Mouse (Mus musculus) adrenal gland, postnatal 10 days (tissue): ENCODE measurements around the gene Pkig. TPM values are rescaled to one million over a fixed set of nuclear protein-coding genes. Genes with fewer than 3 reads are reported as not detected.
"Not testable (repeated sequence)": the region's sequence is repeated elsewhere in the genome, so short reads cannot be mapped to it uniquely, and the experiment has no call there.

Source experiments
- DNase-seq: peaks from one replicate; pipeline ENCODE4 v3.0.0; 2021; ENCODE audit warnings: mixed read lengths
- long read RNA-seq, 2 experiments: library from polyadenylated mRNA; stranded (forward); transcript quantifications; one replicate each; pipeline ENCODE4 v2.0.0; 2021
- total RNA-seq, 2 experiments: library from RNA; stranded (reverse); gene quantifications; 2 replicates each; pipeline ENCODE4 v1.2.3; 2021

The Pkig gene
- 10 to 100 TPM; 46.9 to 60.8 TPM for total RNA-seq
- long read RNA-seq, experiment 1, transcript Pkig-201 (4 exons, 1,036 nt), result major isoform, 73 of 127 reads
- long read RNA-seq, experiment 1, transcript Pkig-202 (5 exons, 640 nt), result minor isoform, 6 of 127 reads
- long read RNA-seq, experiment 1, transcript Pkig-204 (4 exons, 762 nt), result minor isoform, 6 of 127 reads
- long read RNA-seq, experiment 1, transcript Pkig-209 (3 exons, 983 nt), result minor isoform, 18 of 127 reads
- long read RNA-seq, experiment 1, partial matches to known transcripts, result 10 of 127 reads
- long read RNA-seq, experiment 1, other reads (novel, unspliced or antisense), result 12 of 127 reads
- long read RNA-seq, experiment 2, transcript Pkig-209 (3 exons, 983 nt), result minor isoform, 8 of 80 reads
- long read RNA-seq, experiment 2, transcript Pkig-201 (4 exons, 1,036 nt), result major isoform, 52 of 80 reads
- long read RNA-seq, experiment 2, partial matches to known transcripts, result 8 of 80 reads
- long read RNA-seq, experiment 2, other reads (novel, unspliced or antisense), result 6 of 80 reads

DNA sequence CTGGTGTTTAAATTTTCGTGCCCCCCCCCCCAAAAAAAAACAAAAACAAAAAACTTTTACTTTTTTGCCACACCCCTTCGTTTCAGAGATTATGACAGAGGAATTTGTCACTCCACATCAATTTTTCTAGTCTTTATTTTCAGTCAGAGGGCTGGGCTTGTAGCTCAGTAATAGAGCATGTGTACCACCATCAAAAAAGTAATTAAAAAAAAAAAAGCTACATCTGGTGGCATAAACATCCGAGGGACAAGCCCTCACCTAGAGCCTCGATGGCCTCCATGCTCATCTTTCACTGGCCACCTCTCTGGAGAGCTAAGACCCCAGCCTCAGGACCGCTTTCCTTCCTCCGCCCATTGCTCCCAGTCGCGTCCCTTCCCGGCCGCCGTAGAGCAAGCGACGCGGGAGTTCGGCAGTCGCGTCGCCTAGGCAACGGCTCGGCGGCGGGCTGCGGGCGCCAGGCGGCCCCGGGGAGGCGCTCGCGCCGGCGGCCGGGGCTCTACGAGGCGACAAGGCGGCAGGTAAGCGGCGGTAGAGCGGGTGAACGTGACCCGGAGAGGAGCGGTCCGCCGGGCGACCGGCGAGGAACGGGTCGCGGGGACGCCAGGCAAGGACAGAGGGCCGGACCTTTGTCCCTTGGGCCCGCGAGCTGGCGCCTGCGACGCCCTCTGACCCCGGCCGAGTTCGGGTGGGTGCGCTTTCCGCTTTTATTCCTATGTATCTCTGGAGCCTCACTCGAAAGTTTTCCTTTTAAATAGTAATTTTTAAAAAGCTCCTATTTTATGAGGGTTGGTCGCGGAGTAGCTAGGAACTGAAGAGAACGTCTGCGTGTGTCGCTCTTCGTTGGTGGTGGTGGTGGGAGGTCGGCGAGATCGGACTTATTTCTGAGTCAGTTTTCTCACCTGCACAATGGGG lies at the start of gene Pkig:
Pkig (plus strand) TSS at position 412 of the 912 bp plus-strand sequence.
- peak; percentile 93 for DNase-seq

- peak; percentile 63 for DNase-seq
These were observed 48.8 kb upstream of the Pkig start for GRCm38 (mm10) chr2:163609281-163609975.

DNA sequence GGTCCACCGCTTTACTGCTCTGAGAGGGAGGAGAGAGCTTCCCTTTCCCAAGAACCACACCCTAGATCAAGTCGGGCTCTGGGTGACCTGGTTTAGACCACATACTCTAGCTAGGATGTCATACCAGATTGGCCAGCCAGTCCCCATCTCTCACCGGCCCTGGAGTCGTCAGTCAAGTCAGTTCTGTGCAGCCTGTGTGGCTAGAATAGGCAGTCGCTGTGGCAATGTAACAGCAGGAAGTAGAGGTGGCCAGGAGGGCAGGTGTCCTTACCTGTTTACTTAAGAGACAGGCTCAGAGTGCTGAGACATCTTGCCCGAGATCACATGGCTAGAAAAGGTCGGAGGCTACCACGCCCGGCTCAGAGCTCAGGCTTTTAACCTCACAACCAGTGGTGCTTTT lies 47.0 kb upstream of the Pkig start:
- DNase-seq, result no peak

GRCm38 (mm10) chr2:163613206-163613605 lies 45.0 kb upstream of the Pkig start:
- no peak for DNase-seq

DNA sequence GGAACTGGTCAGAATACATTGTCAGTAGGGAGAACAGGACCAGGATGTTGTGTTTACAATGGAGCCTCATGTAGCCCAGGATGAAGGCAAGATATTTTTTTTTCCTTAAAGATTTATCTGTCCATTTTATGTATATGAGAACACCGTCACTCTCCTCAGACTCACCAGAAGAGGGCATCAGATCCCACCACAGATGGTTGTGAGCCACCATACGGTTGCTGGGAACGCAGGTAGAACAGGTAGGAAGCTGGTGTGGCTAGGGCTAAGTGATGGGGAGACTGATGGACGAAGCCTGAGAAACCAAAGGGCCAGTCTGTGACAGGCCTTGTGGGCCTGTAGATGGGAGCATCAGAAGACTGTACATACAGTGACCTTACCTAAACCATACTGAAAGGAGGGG lies 44.2 kb upstream of the Pkig start:
- no peak for DNase-seq

DNA sequence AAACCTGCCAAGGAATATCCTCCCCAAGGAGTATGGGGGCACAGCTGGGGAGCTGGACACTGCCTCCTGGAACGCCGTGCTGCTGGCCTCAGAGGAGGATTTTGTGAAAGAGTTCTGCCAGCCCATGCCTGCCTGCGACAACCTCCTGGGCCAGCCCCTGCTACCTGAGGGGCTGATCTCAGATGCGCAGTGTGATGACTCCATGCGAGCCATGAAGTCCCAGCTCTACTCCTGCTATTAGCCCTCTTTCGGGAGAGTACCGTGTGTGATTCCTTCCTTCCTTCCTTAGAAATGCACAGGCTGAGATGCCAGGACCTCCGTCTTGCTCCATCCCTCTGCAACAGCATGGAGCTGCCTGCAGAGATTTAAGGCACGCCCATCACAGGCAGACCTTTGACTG lies 42.8 kb upstream of the Pkig start:
- no peak for DNase-seq

DNA sequence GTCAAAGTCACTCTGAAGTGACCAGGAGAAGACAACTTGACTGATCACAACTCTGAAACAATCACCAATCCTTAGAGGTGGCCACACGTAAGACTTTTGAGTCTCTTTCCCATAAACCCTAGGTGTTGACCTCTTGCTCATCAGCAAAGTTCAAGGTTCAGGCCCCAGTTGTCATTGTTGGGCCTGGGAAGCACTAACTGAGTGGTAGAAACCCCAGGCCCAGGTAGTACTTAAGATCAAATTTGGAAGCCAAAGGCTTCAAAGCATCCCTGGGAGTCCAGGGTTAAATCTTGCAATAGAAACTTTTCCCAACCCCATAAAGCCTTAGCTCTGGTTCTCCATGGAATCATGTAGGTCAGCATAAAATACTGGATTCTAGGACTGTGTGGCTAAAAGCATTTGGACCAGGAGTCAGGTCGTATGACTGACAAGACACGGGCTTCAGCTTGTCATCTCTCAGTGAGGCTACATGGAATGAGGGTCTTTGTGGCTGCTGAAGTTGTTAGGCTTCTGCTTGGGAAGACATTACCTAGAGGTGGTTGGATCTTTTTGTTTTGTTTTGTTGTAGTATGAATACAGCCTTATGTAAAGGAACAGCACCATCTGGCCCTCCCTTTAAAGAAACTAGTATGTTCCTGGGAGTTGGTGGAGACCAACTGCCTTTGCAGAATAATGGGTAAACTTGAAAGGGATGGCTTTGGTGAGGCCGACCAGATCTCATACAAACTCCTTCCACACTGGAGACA lies 42.1 kb upstream of the Pkig start:
- DNase-seq, result no peak

GRCm38 (mm10) chr2:163616652-163617227 lies 41.4 kb upstream of the Pkig start:
- no peak for DNase-seq

DNA sequence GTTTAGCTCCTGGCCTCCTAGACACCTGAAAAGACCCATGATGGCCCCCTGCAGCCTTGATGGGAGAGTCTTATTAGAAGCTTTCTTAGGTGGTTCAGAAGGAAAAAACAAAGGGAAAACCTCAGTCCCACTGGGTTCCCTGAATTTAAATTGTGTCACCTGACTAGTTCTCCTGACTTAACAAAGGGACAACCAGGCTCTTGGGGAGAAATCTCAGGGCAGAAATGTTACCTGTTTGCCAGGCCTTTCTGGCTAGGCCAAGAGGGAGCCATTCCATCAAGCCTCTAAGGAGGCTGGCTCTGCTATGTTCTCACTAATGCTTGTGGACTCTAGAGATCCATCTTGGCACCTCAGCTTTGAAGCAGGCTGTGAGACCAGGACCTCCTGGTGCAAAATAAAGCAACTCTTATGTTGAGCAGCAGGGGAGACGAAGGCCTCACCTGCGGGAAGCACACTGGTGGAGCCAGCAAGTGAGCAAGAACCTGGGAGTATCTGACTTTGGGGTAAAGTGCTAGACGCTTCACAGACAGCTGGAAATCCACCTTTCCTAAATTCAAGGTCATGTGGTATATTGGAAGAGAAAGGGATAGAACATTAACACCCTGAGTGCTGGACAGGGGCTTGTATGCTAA lies 40.8 kb upstream of the Pkig start:
- no peak for DNase-seq

DNA sequence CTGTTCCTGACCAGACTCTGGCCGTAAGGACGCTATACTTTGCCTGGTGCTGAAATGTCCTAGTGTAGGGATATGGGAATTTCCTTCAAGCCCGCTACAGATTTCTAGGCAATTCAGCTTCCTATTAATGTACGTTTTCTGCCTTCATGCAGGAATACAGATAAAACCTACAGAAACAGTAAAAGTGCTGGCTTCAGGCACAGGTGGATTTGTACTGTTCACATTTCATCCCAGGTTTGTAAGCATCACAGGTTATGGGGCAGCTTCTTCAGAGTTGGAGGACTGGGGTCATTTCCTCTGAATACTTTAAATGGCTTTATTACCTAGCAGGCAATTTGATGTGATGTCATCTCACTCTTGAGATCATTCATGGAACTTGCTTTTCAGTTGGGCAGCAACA lies 40.3 kb upstream of the Pkig start:
- DNase-seq, result no peak

DNA sequence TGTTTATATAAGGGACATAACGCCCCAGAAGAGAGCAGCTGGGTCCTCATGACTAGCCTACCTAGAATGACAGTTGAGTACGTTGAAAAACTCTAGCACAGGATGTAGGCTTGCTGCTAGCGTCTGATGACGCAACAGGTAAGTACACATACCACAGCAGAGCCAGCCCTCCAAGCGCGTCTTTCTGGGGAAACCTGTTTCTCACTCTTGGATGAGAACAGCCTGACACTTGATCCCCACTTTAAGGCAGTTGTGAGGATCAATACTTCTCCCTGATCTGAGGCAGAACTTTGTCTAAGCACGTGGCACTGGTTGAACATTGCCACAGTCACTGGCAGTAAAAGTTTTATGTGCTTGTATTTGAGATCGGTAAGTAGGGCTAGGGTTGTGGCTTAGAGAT lies 37.7 kb upstream of the Pkig start:
- DNase-seq, result no peak

- not testable (repeated sequence) for DNase-seq
These were observed 36.8 kb upstream of the Pkig start for GRCm38 (mm10) chr2:163621401-163621800.

DNA sequence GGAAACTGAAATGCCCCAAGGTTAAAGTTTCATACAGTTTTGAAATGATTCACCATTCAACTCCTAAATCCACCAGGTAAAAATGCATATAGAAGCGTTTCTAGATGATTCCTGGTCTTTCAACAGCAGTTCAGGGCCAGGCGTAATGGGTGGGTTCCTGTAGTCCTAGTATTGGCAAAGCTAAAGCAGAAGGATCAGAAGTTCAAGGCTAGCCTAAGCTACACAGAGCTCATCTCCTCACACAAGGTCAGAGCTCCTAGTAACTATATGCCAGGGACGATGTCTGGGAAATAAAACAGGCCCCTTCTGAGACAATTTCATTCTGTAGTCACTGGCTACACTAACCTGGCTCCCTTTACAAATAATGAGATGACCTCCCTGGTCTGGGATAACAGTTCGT lies 27.0 kb upstream of the Pkig start:
- DNase-seq, result no peak

DNA sequence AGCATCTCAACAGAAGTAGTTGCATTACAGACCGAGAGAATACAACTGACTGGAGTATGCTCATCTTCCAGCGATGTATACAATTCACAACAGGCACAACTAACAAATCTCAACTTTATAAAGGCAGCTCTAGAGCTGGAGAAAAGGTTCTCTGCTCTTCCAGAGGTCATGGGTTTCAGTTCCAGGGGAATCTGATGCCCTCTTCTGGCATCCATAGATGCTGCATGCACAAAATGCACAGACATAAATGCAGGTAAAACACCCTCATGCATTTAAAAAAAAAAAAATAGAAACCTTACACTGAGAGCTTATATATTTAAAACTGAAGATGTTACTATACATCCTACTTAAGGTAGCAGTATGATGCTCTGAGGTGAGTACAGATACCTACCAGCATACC lies 26.5 kb upstream of the Pkig start:
- DNase-seq, result no peak

DNA sequence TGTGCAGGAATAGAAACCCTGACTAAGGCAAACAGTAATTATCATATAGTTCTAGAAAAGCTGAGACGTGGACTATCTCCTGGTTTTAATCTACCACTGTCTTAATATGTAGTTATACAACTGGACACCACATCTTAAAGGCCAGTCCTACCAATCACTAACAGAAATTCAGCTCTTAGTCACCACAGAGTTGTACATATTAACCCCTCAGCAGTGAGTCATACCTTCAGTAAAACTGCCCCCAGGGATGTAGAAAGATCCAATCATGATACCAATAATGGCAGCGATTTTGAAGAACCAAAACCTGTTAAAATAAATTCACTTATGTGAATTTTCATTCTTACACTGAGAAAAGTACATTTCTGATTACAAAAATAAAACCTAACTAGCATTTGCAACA lies 24.0 kb upstream of the Pkig start:
- DNase-seq, result no peak

DNA sequence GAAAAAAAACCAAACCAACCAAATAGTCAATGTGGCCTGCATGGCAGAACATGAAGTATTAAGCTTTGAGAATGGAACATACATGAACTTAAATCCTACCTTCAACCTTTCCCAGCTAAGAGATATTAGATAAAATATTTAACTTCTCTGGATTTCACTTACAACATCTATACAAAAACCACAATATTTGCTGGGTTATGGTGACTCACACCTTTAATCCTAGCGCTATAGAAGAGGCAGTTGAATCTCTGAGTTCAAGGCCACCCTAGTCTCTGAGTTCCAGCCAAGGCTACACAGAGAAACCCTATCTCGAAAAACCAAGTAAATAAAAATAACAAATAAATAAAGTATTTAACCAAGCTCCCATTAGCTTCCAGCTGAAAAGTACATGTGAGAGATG lies 22.1 kb upstream of the Pkig start:
- DNase-seq, result no peak

DNA sequence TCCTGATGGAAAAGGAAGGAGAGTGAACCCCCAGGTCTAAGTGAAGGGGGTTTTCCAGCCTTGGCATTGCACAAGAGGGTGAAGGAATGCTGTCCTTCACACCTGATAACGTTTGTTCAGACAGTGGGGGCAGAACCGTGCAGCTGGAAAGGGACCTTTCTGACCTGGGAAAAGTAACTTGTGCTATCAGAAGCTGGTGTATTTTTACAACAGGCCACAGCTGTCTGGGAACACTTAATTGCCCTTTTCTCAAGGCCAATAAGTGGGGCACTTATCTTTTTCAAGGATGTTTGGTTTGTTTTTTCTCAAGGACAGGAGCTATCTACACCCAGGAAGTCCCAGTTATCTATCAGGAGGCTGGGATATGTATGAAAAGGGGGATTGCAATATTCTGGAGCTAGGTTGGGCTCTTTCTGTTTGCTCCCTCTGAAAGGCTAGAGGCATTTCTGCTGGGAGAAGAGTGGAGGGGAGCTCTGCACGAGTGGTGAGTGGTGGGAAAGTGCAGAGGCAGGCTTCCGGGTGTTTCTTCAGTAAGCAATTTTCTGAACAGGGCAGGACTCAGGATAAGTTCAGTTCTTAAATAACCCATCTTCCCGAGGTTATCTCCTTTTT lies 20.4 kb upstream of the Pkig start:
- DNase-seq, result no peak

- DNase-seq, result no peak
These were observed 17.7 kb upstream of the Pkig start for GRCm38 (mm10) chr2:163640493-163640892.

DNA sequence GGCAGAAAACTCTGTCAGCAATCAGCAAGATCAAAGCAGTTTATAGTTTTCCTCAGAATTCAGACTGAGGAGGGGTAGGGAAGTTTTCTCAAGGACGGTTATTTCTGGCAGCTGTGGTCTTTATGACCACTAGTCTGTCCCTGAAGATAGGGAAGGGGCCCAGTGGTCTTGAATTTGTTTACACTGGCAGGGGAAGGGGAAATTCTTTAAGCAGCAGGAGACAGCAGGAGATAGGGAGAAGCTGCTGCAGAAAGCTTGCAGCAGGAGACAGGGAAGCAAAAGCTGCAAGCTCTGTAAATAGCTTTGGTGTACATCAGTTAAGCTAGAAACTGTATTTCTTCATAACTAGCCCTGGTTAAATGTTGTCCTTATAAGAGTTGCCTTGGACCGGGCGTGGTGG lies 16.5 kb upstream of the Pkig start:
- DNase-seq, result no peak
